Mouse (Mus musculus) E14TG2a.4 (cell line): ENCODE results near the gene Hs2st1.

Experiments used
- CTCF ChIP-seq: conservative IDR thresholded peaks from 2 replicates; pipeline ENCODE4 v1.5.1; 2014; ENCODE audit warnings: low read length
- POU5F1 ChIP-seq: IDR thresholded peaks from 2 replicates; pipeline ENCODE4 v1.6.1; 2014; ENCODE audit warnings: low read length, borderline replicate concordance

DNA sequence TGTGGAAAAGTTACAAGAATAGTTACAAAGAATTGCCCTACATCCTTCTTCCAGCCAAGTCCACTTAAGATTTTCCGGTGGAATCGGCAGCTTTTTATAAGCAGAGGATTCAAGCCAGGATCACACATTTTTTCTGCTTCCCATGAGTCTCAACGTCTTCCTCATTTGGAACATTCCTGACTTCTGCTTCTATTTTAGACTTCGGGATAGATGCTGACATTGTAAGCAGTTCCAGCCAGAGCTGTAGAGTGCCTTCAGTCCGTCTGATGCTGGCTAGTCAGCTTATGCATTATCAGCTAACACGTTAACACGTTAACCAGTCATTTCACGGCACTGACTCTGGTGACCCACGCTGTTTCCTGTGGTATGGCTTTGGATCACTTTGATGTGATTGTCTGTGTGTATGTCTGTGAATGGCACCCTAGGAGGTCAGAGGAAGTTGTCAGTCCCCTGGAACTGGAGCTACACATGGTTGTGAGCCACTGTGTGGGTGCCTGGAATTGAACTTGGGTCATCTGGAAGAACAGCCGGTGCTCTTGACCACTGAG, 47.7 kb upstream of the Hs2st1 start:
- TF ChIP-seq POU5F1 (no peak), CTCF (no peak)
